Mouse (Mus musculus): ENCODE data around the gene Cacna2d2.

GRCm38 (mm10) chr9:107539940-107540339, 140.5 kb downstream of the Cacna2d2 start:
- TF ChIP-seq GATA1 (IDR thresholded peaks at IDR 0.05; ENCODE audit: borderline replicate concordance, low read length) (no peak), FLI1 (IDR thresholded peaks at IDR 0.05; ENCODE audit: low read length) (no peak)

Data from megakaryocyte, embryonic 14.5 days (primary cell).